Mouse (Mus musculus): ENCODE measurements around the gene 5730480H06Rik.

The 5730480H06Rik gene

DNA sequence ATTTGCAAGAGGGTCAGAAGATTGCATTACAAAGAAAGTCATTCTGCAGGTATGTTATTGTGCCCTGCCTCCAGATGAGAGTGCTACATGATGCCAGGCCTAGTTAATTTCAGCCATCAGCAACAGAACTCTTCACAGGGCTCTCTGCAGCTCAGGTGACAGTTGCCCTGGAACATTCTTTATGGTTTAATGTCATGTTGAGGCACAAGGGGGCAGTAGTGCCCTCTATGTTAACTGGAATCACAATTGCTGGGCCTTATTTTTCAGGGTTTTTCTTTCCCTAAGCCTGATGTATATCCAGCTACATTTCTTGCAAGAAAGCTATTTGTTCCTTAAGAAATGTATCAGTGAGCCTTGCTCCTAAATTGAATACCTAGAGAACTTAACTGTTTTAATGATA is 102.7 kb downstream of the 5730480H06Rik start:
- peak; percentile 46 for DNase-seq

GRCm38 (mm10) chr5:48448888-48449287 is 121.1 kb downstream of the 5730480H06Rik start:
- no peak for DNase-seq

- no peak for DNase-seq
These were observed 132.5 kb downstream of the 5730480H06Rik start for GRCm38 (mm10) chr5:48460221-48460620.
